Mouse (Mus musculus) forebrain, embryonic 13.5 days (tissue): ENCODE data around the gene Frrs1. TPM values are rescaled to one million over a fixed set of nuclear protein-coding genes. Genes with fewer than 3 reads are reported as not detected.

ENCODE experiments used
- ATAC-seq: fragments of 200-750 bp; cut with Nextera tagmentation; 2 replicates; pipeline ENCODE4 v1.8.0; 2017
- H3K27ac ChIP-seq: fragments of 300-500 bp; sonication (generic); 2 replicates; pipeline ENCODE4 v1.5.1; 2015; ENCODE audit warnings: inconsistent platforms, mild to moderate bottlenecking, moderate library complexity
- H3K27me3 ChIP-seq: fragments of 300-500 bp; sonication (generic); 2 replicates; pipeline ENCODE4 v1.6.1; 2015; ENCODE audit warnings: mild to moderate bottlenecking, inconsistent platforms
- H3K36me3 ChIP-seq: fragments of 300-500 bp; sonication (generic); 2 replicates; pipeline ENCODE4 v1.6.1; 2015; ENCODE audit warnings: mild to moderate bottlenecking, inconsistent platforms; ENCODE audit not compliant: poor library complexity, severe bottlenecking
- H3K4me1 ChIP-seq: fragments of 300-500 bp; sonication (generic); 2 replicates; pipeline ENCODE4 v1.6.1; 2015; ENCODE audit warnings: inconsistent platforms
- H3K4me2 ChIP-seq: fragments of 300-500 bp; sonication (generic); 2 replicates; pipeline ENCODE4 v1.6.1; 2015; ENCODE audit warnings: inconsistent platforms, mild to moderate bottlenecking, moderate library complexity
- H3K4me3 ChIP-seq: fragments of 300-500 bp; sonication (generic); 2 replicates; pipeline ENCODE4 v1.5.1; 2015; ENCODE audit warnings: mild to moderate bottlenecking, inconsistent platforms
- H3K9ac ChIP-seq: fragments of 300-500 bp; sonication (generic); 2 replicates; pipeline ENCODE4 v1.6.1; 2015; ENCODE audit warnings: mild to moderate bottlenecking, inconsistent platforms
- H3K9me3 ChIP-seq: fragments of 300-500 bp; sonication (generic); replicated peaks from 2 replicates; pipeline ENCODE4 v1.6.1; 2016; ENCODE audit warnings: inconsistent platforms
- WGBS: fragments of 180-500 bp; shearing (Covaris S2); methylation state at CpG from one replicate; pipeline ENCODE4 v1.1.7; 2015; 5-methylcytosine and 5-hydroxymethylcytosine counted together
- polyA plus RNA-seq: library from polyadenylated mRNA; unstranded; fragments of >200 nt; fragmentation: Nextera tagmentation; extraction: Ambion mirVana; gene quantifications from 2 replicates; pipeline ENCODE4 v1.2.1, GENCODE M21; 2015

Frrs1 gene
- polyA plus RNA-seq, 1 experiment from 2014 or later = 3.8 TPM

GRCm38 (mm10) chr3:116928994-116929393 lies 69.7 kb downstream of the Frrs1 start:
- 91% methylated on average over 4 of the region's 4 CpGs for WGBS
- ATAC-seq = no peak

GRCm38 (mm10) chr3:116933158-116933557 lies 73.9 kb downstream of the Frrs1 start:
- H3K36me3 ChIP-seq = no peaks in the 10 kb centered on the region
- ATAC-seq = no peak
- 0 out of 2 replicates have a peak, but pooled peaks cover 5% of the 10 kb centered on the region for H3K4me1 ChIP-seq
- no peak overlapping the region for H3K4me3 ChIP-seq
- H3K27me3 ChIP-seq = no peaks in the 10 kb centered on the region
- no peak overlapping the region for H3K4me2 ChIP-seq
- no peak overlapping the region for H3K27ac ChIP-seq
- WGBS = 82% methylated on average over 1 of the region's 1 CpGs
- H3K9me3 ChIP-seq = no peaks in the 10 kb centered on the region
- no peak overlapping the region for H3K9ac ChIP-seq

More at GRCm38 (mm10) chr3:116928994-116929393, 69.7 kb downstream of the Frrs1 start:
- Histone ChIP-seq H3K27me3 (no peaks in the 10 kb centered on the region), H3K9ac (no peak overlapping the region), H3K4me1 (no peaks in the 10 kb centered on the region), H3K4me2 (no peak overlapping the region), H3K36me3 (no peaks in the 10 kb centered on the region), H3K4me3 (no peak overlapping the region), H3K27ac (no peak overlapping the region), H3K9me3 (no peaks in the 10 kb centered on the region)

- H3K36me3 ChIP-seq = no peaks in the 10 kb centered on the region
- WGBS = 52% methylated on average over 4 of the region's 4 CpGs
- H3K4me1 ChIP-seq = 0 out of 2 replicates have a peak, but pooled peaks cover 5% of the 10 kb centered on the region
- no peak overlapping the region for H3K27ac ChIP-seq
- H3K4me2 ChIP-seq = no peak overlapping the region
- peak; percentile 75 for ATAC-seq
- no peaks in the 10 kb centered on the region for H3K27me3 ChIP-seq
- H3K4me3 ChIP-seq = no peak overlapping the region
- no peak overlapping the region for H3K9ac ChIP-seq
- no peaks in the 10 kb centered on the region for H3K9me3 ChIP-seq
Observed at GRCm38 (mm10) chr3:116936934-116937691, 77.8 kb downstream of the Frrs1 start.

- H3K4me2 ChIP-seq = no peak overlapping the region
- no peak overlapping the region for H3K9ac ChIP-seq
- 0 out of 2 replicates have a peak, but pooled peaks cover 5% of the 10 kb centered on the region for H3K4me1 ChIP-seq
- no peak overlapping the region for H3K4me3 ChIP-seq
- no peaks in the 10 kb centered on the region for H3K9me3 ChIP-seq
- H3K27me3 ChIP-seq = no peaks in the 10 kb centered on the region
- no peaks in the 10 kb centered on the region for H3K36me3 ChIP-seq
- H3K27ac ChIP-seq = no peak overlapping the region
- WGBS = 79% methylated on average over 10 of the region's 10 CpGs
- no peak for ATAC-seq
Observed at GRCm38 (mm10) chr3:116940804-116941558, 81.7 kb downstream of the Frrs1 start.

- Histone ChIP-seq H3K9ac (no peak overlapping the region), H3K36me3 (0 out of 2 replicates have a peak, but pooled peaks cover 5% of the 10 kb centered on the region), H3K4me2 (no peak overlapping the region), H3K4me3 (no peak overlapping the region), H3K9me3 (no peaks in the 10 kb centered on the region), H3K27me3 (no peaks in the 10 kb centered on the region), H3K4me1 (0 out of 2 replicates have a peak, but pooled peaks cover 5% of the 10 kb centered on the region), H3K27ac (no peak overlapping the region)
- 93% methylated on average over 1 of the region's 1 CpGs for WGBS
- no peak for ATAC-seq
Observed at GRCm38 (mm10) chr3:116941559-116942117, 82.4 kb downstream of the Frrs1 start.

- Histone ChIP-seq H3K9me3 (no peaks in the 10 kb centered on the region), H3K4me3 (no peak overlapping the region), H3K4me2 (no peak overlapping the region), H3K4me1 (no peaks in the 10 kb centered on the region), H3K27me3 (no peaks in the 10 kb centered on the region), H3K9ac (no peak overlapping the region), H3K36me3 (0 out of 2 replicates have a peak, but pooled peaks cover 9% of the 10 kb centered on the region), H3K27ac (no peak overlapping the region)
- ATAC-seq = no peak
- 85% methylated on average over 6 of the region's 6 CpGs for WGBS
Observed at GRCm38 (mm10) chr3:116942751-116943150, 83.5 kb downstream of the Frrs1 start.

GRCm38 (mm10) chr3:116943422-116943821 lies 84.2 kb downstream of the Frrs1 start:
- Histone ChIP-seq H3K27ac (no peak overlapping the region), H3K4me1 (no peaks in the 10 kb centered on the region), H3K4me3 (no peak overlapping the region), H3K4me2 (no peak overlapping the region), H3K9me3 (no peaks in the 10 kb centered on the region), H3K36me3 (0 out of 2 replicates have a peak, but pooled peaks cover 9% of the 10 kb centered on the region), H3K9ac (no peak overlapping the region), H3K27me3 (no peaks in the 10 kb centered on the region)
- WGBS = 82% methylated on average over 4 of the region's 4 CpGs
- ATAC-seq = no peak

- Histone ChIP-seq H3K4me1 (no peaks in the 10 kb centered on the region), H3K9me3 (no peaks in the 10 kb centered on the region), H3K4me3 (no peak overlapping the region), H3K36me3 (0 out of 2 replicates have a peak, but pooled peaks cover 9% of the 10 kb centered on the region), H3K27ac (no peak overlapping the region), H3K9ac (no peak overlapping the region), H3K4me2 (no peak overlapping the region), H3K27me3 (no peaks in the 10 kb centered on the region)
- WGBS = 91% methylated on average over 4 of the region's 4 CpGs
- ATAC-seq = no peak
Observed at GRCm38 (mm10) chr3:116946476-116946875, 87.2 kb downstream of the Frrs1 start.

GRCm38 (mm10) chr3:116950665-116951115 lies 91.4 kb downstream of the Frrs1 start:
- 0 out of 2 replicates have a peak, but pooled peaks cover 9% of the 10 kb centered on the region for H3K36me3 ChIP-seq
- no peaks in the 10 kb centered on the region for H3K9me3 ChIP-seq
- 90% methylated on average over 6 of the region's 6 CpGs for WGBS
- no peak overlapping the region for H3K4me2 ChIP-seq
- H3K27ac ChIP-seq = no peak overlapping the region
- H3K27me3 ChIP-seq = no peaks in the 10 kb centered on the region
- no peak for ATAC-seq
- no peak overlapping the region for H3K9ac ChIP-seq
- no peak overlapping the region for H3K4me3 ChIP-seq
- no peaks in the 10 kb centered on the region for H3K4me1 ChIP-seq

- Histone ChIP-seq H3K36me3 (0 out of 2 replicates have a peak, but pooled peaks cover 6% of the 10 kb centered on the region), H3K27me3 (no peaks in the 10 kb centered on the region), H3K4me3 (no peak overlapping the region), H3K4me1 (no peaks in the 10 kb centered on the region), H3K9ac (no peak overlapping the region), H3K9me3 (no peaks in the 10 kb centered on the region), H3K27ac (no peak overlapping the region), H3K4me2 (no peak overlapping the region)
- 98% methylated on average over 3 of the region's 3 CpGs for WGBS
- ATAC-seq = no peak
Observed at GRCm38 (mm10) chr3:116951489-116951888, 92.2 kb downstream of the Frrs1 start.

GRCm38 (mm10) chr3:116952242-116952899 lies 93.1 kb downstream of the Frrs1 start:
- no peak overlapping the region for H3K4me2 ChIP-seq
- no peaks in the 10 kb centered on the region for H3K27me3 ChIP-seq
- no peak overlapping the region for H3K27ac ChIP-seq
- no peak for ATAC-seq
- no peak overlapping the region for H3K9ac ChIP-seq
- H3K4me1 ChIP-seq = no peaks in the 10 kb centered on the region
- H3K4me3 ChIP-seq = no peak overlapping the region
- no peaks in the 10 kb centered on the region for H3K9me3 ChIP-seq
- no peaks in the 10 kb centered on the region for H3K36me3 ChIP-seq
- 85% methylated on average over 8 of the region's 8 CpGs for WGBS
